9 mouse cellular contexts compared by ENCODE assay signal in the genomic region with DNA sequence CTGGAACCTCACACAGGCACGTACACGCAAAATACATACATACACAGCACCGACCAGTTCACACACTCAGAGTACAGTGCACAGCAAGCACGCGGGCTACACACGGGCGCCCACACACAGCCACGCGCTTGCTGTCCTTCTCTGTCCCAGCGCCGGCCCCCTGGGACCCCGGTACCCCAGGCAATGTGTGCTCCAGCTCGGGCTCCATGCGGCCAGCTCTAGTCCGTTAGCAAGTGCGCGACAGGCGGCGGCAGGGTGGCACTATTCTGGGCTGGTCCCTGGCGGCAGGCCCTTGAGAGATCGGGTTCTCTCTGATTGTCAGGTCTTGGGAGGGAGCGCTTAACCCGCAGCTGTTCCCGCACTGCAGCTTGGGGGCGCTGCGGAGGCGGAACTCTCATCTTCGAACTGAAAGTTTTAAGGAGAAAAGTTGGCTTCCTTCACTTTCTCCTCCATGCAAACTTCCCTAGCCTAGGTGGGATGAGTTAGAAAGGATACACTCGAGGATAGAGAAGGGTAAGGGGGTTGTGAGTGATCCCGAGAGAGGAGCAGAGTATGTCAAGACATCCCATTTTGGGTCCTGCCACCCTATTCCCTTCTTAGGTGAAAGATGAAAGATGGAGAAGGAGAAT. TPM values are rescaled to one million over a fixed set of nuclear protein-coding genes. Genes with fewer than 3 reads are reported as not detected.
DNase-seq lines count a peak whose midpoint lies in the region; ATAC-seq and TF ChIP-seq lines count a peak whose summit lies in the region.
"Had no signal": no experiment of that assay in that cellular context is flagged by ENCODE, and none has a peak within 500 bp of the region (broad histone marks: within the 10 kb centered on the region; RNA-seq: fewer than 3 reads in every experiment).

A gene (minus strand): TSS at position 579 of the 629 bp plus-strand sequence.

- H3K36me3 ChIP-seq in hindbrain, embryonic 12.5 days: no peaks in the 10 kb centered on the region
- H3K36me3 ChIP-seq: G1E had no signal

- 6% methylated on average over 30 of the region's 30 CpGs for WGBS in cerebellum, adult 2 months
- WGBS in hindbrain, embryonic 12.5 days: 10% methylated on average over 30 of the region's 30 CpGs

- DNase-seq in cerebellum, adult 2 months: peak in 1 of 2 experiments; percentile 16
- no peak for DNase-seq in cerebellum, adult 11 months
- peak; percentile 53 for DNase-seq in brain, adult 2 months (ENCODE audit: low read depth, low spot score)
- peak; percentile 20 to 38 for DNase-seq in frontal cortex, postnatal 14 days (ENCODE audit: low spot score in 2 of 2)
- peak; percentile 28 to 44 for DNase-seq in left cerebral cortex, postnatal 25 days (ENCODE audit: low spot score in 2 of 2)
- DNase-seq in spleen, postnatal 4 days (ENCODE audit: low spot score in 2 of 2): peak; percentile 50 to 79

- H3K4me2 ChIP-seq in hindbrain, embryonic 12.5 days (replicated peaks): peak within 1 kb of the TSS; percentile 40

- intact Hi-C loops in left cerebral cortex, postnatal 25 days (cut with DNase I): no loop called here

- no peaks in the 10 kb centered on the region for H3K9me3 ChIP-seq in hindbrain, embryonic 12.5 days (replicated peaks)
- H3K9me3 ChIP-seq: G1E had no signal

- no peak within 1 kb of the TSS for H3K4me3 ChIP-seq in cerebellum, adult 2 months (replicated peaks; ENCODE audit: insufficient read depth, low read depth, low read length)
- H3K4me3 ChIP-seq in hindbrain, embryonic 12.5 days: peak within 1 kb of the TSS; percentile 17; the same call in 1 of the 2 replicates

- TF ChIP-seq CTCF in cerebellum, adult 2 months (IDR thresholded peaks at IDR 0.05; ENCODE audit: borderline replicate concordance, insufficient read depth, low read depth, low read length): peak; percentile 19; the same call in 1 of the 2 replicates

- no peak for ATAC-seq in hindbrain, embryonic 12.5 days (ENCODE audit: low FRiP score)
- peak; percentile 95 for ATAC-seq in megakaryocyte-erythroid progenitor cell, adult 5-6 weeks (replicated peaks; ENCODE audit: low FRiP score, low TSS enrichment, poor library complexity, severe bottlenecking)

- no peak for TF ChIP-seq POLR2A in cerebellum, adult 2 months (IDR thresholded peaks at IDR 0.05; ENCODE audit: borderline replicate concordance, insufficient read depth, low read length)

- H3K4me1 ChIP-seq in cerebellum, adult 2 months (ENCODE audit: control insufficient read depth, insufficient read depth, low read length): 0 out of 2 replicates have a peak, but pooled peaks cover 3% of the 10 kb centered on the region
- H3K4me1 ChIP-seq in hindbrain, embryonic 12.5 days: peaks cover 2% of the 10 kb centered on the region

- no peak within 1 kb of the TSS for H3K27ac ChIP-seq in cerebellum, adult 2 months (ENCODE audit: insufficient read depth, low read length)
- no peak within 1 kb of the TSS for H3K27ac ChIP-seq in hindbrain, embryonic 12.5 days

- H3K27me3 ChIP-seq in cerebellum, adult 2 months (ENCODE audit: control insufficient read depth, insufficient read depth, low read length): peaks cover 1% of the 10 kb centered on the region; the same call in 1 of the 2 replicates
- H3K27me3 ChIP-seq in hindbrain, embryonic 12.5 days: peaks cover 30% of the 10 kb centered on the region

- H3K9ac ChIP-seq in hindbrain, embryonic 12.5 days: no peak within 1 kb of the TSS

RNA-seq across cellular contexts. Expression of the gene that starts here (rescaled TPM):
- 0.33 and 0.52 TPM in 2 replicates for polyA plus RNA-seq in cerebellum, adult 2 months (2012; rRNA removed)
- 0.21 and 0.38 TPM in 2 replicates for polyA plus RNA-seq in hindbrain, embryonic 12.5 days (2016; fragmentation: Nextera tagmentation; extraction: Ambion mirVana)
- total RNA-seq in left cerebral cortex, postnatal 25 days (2021): not detected
- total RNA-seq in megakaryocyte-erythroid progenitor cell, adult 5-6 weeks (2014; fragmentation: Nextera tagmentation): not detected in 2 replicates
- total RNA-seq in megakaryocyte-erythroid progenitor cell, adult 5-6 weeks (2017): not detected in 2 replicates
- total RNA-seq: G1E had no signal
- polyA plus RNA-seq: G1E had no signal

Comparison
In these comparisons a context has a peak if more than half of its experiments do, and no peak if none do; other contexts are left out.
1. Peak in DNase-seq in left cerebral cortex, postnatal 25 days; RNA of the gene not detected or under 1 TPM.
2. Peak in ATAC-seq in megakaryocyte-erythroid progenitor cell, adult 5-6 weeks; RNA of the gene not detected or under 1 TPM.